Mouse (Mus musculus) lung, adult 2 months (tissue): ENCODE measurements at regions not wholly inside any gene's neighbourhood (a gene's known extent, or its start where the extent isn't known, plus 50 kb on each side); places are given as distances from the start of the nearest gene placed in this dataset.

Experiments
- DNase-seq: peaks from one replicate; pipeline ENCODE4 v3.0.0; 2022
- H3K4me1 ChIP-seq: fragments of 200-500 bp; 2 replicates; pipeline ENCODE4 v1.6.1; 2011; ENCODE audit warnings: low read length; ENCODE audit not compliant: control insufficient read depth, insufficient read depth
- H3K4me3 ChIP-seq: fragments of 200-500 bp; replicated peaks from 2 replicates; pipeline ENCODE3; 2011; ENCODE audit warnings: low read depth, mild to moderate bottlenecking, control low read depth, low read length; ENCODE audit errors: extremely low read depth
- CTCF ChIP-seq: fragments of 200-500 bp; IDR thresholded peaks from 2 replicates; pipeline ENCODE4 v1.5.1; 2011; ENCODE audit warnings: mild to moderate bottlenecking, low read length, control low read depth; ENCODE audit not compliant: insufficient read depth
- POLR2A ChIP-seq: fragments of 200-500 bp; IDR thresholded peaks from 2 replicates; pipeline ENCODE4 v1.6.1; 2011; ENCODE audit warnings: low read depth, mild to moderate bottlenecking, control low read depth, low read length, borderline replicate concordance; ENCODE audit errors: extremely low read depth
- WGBS: fragments of 180-500 bp; shearing (Covaris S2); methylation state at CpG from one replicate; pipeline ENCODE4 v1.1.7; 2018; 5-methylcytosine and 5-hydroxymethylcytosine counted together

DNA sequence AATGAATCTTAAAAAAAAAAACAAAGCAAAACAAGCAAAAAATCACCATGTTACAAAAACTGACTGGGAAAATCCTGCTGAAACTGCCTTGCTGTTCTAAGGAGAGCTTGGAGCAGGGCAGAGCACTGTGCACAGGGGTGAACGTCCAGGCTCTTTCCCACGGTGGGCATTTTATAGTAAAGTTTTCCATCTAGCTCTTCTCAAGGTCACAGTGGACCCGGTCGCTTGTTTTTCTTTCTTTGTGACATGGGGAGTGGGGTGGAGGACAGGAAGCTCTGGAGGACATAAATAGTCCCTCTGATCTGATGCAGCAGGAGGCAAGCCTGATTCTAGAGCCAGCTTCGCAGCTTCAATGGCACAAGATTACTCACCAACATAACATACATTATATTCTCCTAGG, 395.9 kb upstream of the Zmiz1 start:
- WGBS: 55% methylated on average over 5 of the region's 5 CpGs
- Histone ChIP-seq H3K4me1 (no peaks in the 10 kb centered on the region), H3K4me3 (no peak overlapping the region)
- no peak for DNase-seq
- TF ChIP-seq CTCF: no peak
- TF ChIP-seq POLR2A: no peak

DNA sequence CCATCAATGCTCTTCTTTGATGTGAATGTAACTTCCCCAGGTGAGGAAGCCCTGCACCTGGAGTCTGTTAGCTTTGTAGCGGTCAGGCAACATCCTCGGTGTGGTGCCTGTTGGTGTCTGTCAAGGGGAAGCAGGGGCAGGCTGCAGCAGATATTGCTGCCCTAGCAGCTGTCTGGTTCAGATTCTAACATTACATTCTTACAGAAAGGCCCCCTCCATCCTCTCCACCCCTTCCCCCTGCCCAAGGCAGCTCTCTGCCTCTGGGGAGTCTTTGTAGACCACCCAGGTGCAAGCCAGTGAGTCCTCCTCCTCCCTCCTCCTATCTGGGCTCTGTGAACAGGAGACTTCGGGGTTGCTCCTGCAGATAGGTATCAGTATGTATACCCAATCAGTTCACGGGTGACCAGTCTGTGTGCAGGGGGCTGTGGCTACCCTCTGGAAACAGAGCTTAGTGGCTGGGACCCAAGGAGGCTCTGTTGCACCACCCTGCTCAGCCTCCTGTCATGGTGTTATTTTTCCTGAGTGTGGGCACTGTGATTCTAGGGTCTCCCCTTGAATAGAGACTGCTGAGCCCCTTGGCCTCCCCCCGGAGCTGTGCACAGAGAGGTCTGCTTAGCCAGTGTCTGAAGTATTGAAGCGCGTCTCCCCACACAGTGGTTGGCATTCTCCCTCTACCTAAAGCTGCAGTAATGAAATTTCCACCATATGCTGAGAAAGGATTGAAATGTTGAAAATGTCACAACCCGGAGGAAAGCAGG, 394.6 kb upstream of the Zmiz1 start:
- WGBS: 74% methylated on average over 8 of the region's 8 CpGs
- H3K4me3 ChIP-seq: no peak overlapping the region
- no peak for TF ChIP-seq CTCF
- no peak for TF ChIP-seq POLR2A
- 0 out of 2 replicates have a peak, but pooled peaks cover 2% of the 10 kb centered on the region for H3K4me1 ChIP-seq
- DNase-seq: no peak

DNA sequence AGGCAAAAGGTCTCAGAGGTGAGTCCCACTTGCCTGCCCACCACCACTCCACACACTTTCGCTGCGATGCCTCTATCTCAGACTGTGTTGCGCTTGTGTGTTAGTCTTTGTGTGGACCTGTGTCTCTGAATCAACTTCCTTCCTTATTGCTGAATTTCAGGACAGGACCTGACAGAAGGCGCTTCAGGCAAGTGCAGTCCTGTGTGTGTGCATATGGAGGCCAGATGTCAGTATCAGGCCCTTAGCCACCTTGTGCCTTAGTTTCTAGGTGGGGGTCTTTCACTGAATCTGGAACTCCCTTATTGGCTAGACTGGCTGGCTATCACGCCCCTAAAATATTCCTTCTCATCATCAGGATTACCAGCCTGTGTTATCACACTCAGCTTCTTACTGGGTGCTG, 391.6 kb upstream of the Zmiz1 start:
- TF ChIP-seq CTCF (no peak), POLR2A (no peak)
- H3K4me3 ChIP-seq: no peak overlapping the region
- H3K4me1 ChIP-seq: 0 out of 2 replicates have a peak, but pooled peaks cover 2% of the 10 kb centered on the region
- WGBS: 96% methylated on average over 5 of the region's 5 CpGs
- DNase-seq: no peak

DNA sequence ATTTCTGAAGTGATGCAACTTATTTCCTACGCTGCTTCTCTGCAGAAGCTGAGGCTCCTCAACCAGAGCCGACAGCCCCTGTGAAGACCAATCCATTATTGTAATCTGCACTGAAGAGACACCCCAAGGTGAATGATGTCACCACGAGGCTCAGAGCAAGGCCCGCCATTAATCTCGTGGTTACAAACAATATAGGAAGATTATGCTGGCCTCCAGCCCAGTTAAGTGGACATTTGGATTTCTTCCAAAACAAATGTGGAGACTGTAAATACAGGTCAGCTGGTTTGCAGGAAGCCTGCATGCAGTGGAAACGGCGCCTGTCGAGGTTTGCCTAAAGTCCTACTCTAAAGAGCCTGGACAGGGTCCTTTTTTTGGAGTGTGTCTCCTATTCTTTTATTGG, 390.6 kb upstream of the Zmiz1 start:
- no peak for TF ChIP-seq POLR2A
- TF ChIP-seq CTCF: no peak
- WGBS: 14% methylated on average over 8 of the region's 8 CpGs
- Histone ChIP-seq H3K4me3 (no peak overlapping the region), H3K4me1 (0 out of 2 replicates have a peak, but pooled peaks cover 2% of the 10 kb centered on the region)
- peak; percentile 17 for DNase-seq

DNA sequence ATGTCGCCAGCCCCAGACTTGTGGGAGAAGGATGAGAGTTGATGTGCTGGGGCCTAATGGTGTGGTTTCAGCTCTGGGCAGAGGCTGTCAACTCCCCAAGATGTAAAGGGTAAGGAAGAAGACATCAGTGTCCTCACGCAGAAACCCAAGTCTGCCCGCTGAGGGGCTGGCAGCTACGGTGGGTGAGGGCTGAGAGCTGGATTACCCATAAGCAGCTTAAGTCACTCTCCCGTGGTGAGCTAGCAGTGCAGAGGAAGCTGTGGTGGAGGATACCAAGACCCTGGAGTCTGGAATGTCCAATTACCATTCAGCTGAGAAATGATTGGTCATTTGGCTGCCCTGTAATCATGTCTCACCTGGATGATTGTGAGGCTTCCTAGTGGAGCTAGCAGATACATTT, 385.8 kb upstream of the Zmiz1 start:
- Histone ChIP-seq H3K4me3 (no peak overlapping the region), H3K4me1 (0 out of 2 replicates have a peak, but pooled peaks cover 2% of the 10 kb centered on the region)
- TF ChIP-seq CTCF (no peak), POLR2A (no peak)
- WGBS: 85% methylated on average over 5 of the region's 5 CpGs
- DNase-seq: no peak

DNA sequence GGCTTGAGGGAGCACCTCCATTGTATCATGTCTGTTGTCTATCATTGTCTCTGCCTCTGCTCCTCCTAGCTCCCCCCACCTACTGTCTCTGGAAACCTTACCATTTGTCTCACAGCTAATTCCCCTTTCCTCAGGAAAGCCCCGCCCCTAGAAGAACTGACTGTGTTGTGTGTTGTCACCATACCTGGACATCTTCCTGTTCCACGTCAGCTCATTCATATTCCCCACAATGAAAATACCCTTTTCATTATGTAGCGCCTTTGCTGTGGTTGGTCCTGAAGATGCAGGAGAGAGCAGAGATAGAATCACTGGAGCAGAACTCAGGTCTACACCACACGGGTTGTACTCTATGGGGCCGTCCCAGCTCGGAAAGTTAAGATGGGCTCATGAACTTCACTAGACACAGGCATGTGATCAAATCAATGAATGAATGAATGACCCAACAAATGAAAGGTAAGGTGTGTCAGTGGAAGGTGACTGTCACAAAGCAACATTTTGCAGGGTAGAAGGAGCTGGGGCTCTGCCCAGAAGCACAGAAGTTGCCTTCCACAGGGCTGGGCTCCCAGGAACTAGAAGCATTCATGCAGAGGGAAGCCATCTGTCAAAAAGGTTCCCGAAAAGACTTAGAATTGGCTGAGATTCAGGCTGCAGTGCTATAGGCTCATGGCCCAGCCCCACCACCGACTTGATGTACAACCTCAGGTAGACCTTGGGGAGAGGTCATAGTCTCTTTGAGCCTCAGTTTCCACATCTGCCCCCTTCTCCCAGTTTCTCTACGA, 384.8 kb upstream of the Zmiz1 start:
- DNase-seq: no peak
- no peaks in the 10 kb centered on the region for H3K4me1 ChIP-seq
- TF ChIP-seq CTCF: no peak
- TF ChIP-seq POLR2A: no peak
- no peak overlapping the region for H3K4me3 ChIP-seq
- WGBS: 84% methylated on average over 9 of the region's 9 CpGs

DNA sequence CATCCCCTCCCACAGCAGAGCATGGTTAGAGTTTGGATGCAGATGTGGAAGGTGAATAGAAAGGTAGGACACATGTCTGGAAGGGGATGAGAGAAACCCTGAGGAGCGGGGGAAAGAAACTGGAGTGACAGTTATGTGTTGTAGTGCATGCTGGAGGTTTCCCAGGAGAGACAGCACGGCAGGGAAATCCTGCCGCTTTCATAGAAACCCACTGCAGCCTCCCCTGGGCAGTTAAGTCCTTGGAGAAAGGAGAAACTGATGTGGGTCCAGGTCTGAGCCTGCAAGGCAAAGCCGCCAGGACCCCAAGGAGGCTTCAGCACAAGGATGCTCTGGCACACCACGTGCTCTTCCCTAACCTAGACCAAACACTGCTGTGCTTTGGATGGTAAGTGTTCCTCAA, 384.1 kb upstream of the Zmiz1 start:
- TF ChIP-seq POLR2A: no peak
- no peak for TF ChIP-seq CTCF
- 99% methylated on average over 5 of the region's 5 CpGs for WGBS
- no peaks in the 10 kb centered on the region for H3K4me1 ChIP-seq

DNA sequence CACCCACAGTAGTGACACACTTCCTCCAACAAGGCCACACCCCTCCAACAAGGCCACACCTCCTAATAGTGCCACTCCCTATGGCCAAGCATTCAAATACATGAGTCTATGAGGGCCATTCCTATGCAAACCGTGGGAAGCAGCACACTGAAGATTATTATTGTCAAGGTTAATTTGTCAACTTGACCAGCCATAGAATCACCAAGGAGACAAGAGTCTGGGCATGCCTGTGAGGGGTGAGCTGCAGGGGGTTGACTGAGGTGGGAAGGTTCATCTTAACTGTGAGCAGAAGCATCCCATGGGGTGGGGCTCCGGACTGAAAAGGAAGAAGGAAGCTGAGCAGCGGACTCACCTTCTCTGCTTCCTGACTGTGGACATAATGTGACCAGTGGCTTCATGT, 378.6 kb upstream of the Zmiz1 start:
- DNase-seq: no peak
- no peak for TF ChIP-seq POLR2A
- TF ChIP-seq CTCF: no peak
- WGBS: 86% methylated on average over 3 of the region's 3 CpGs
- Histone ChIP-seq H3K4me1 (no peaks in the 10 kb centered on the region), H3K4me3 (no peak overlapping the region)

More for the DNA sequence above, 384.1 kb upstream of the Zmiz1 start:
- no peak overlapping the region for H3K4me3 ChIP-seq
- DNase-seq: no peak

DNA sequence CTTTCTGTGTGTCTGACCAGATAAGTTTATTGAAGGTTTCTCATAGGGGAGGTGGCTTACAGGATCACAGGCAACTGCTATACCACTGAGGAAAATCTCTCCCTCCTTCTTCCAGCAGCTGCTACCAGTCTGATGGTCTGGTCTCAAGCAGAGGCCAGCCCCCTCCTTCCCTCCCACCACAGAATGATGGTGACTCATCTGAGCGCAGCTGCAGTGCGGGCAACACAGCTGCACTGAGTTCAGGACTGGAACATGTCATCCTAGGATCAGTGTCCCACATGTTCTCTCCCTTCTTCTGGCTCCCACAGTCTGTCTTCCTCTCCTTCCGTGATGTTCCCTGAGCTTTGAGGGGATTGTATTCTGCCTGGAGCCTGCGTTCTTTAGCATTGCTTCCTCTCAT, 375.1 kb upstream of the Zmiz1 start:
- WGBS: 78% methylated on average over 4 of the region's 4 CpGs
- TF ChIP-seq CTCF: no peak
- TF ChIP-seq POLR2A: no peak
- DNase-seq: no peak
- no peaks in the 10 kb centered on the region for H3K4me1 ChIP-seq
- no peak overlapping the region for H3K4me3 ChIP-seq
